Mouse (Mus musculus): ENCODE measurements around the gene Gm10778. TPM values are rescaled to one million over a fixed set of nuclear protein-coding genes. Genes with fewer than 3 reads are reported as not detected.

The Gm10778 gene
- polyA plus RNA-seq, 1 experiment from 2014 or later, result 4.8 TPM

DNA sequence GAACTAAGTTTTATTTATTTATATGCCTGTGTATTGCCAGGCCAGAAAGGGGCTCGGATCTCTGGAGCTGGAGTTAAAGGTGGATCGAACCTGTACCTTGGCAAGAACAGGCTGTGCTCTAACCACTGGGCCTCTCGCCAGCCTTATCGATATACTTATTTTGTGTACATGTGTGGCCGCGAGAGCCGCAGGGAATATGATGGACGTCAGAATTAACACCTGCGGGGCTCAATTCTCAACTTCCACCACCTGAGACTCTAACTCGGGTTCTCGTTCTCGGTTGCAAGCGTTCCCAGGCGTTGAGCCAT lies 43.2 kb upstream of the Gm10778 start:
- no peaks in the 10 kb centered on the region for H3K36me3 ChIP-seq (ENCODE audit: control insufficient read depth, insufficient read depth, low read length)
- no peaks in the 10 kb centered on the region for H3K9me3 ChIP-seq (ENCODE audit: control insufficient read depth, low read length)
- peak overlapping the region; percentile 66 for H3K9ac ChIP-seq (ENCODE audit: low read length)
- H3K4me1 ChIP-seq (replicated peaks; ENCODE audit: control insufficient read depth, insufficient read depth, low read length), result peaks cover 21% of the 10 kb centered on the region
- H3K4me3 ChIP-seq (ENCODE audit: low read length), result peak overlapping the region; percentile 53
- H3K27me3 ChIP-seq (ENCODE audit: control insufficient read depth, insufficient read depth, low read depth, low read length), result no peaks in the 10 kb centered on the region
- 0 out of 2 replicates have a peak, but pooled peaks have one; percentile 3 for ATAC-seq (ENCODE audit: low read depth)
- peak overlapping the region; percentile 91 for H3K27ac ChIP-seq (ENCODE audit: low read length)
- peak overlapping the region; percentile 67 for H3K4me2 ChIP-seq (ENCODE audit: low read depth, low read length)
- WGBS, result 2% methylated on average over 14 of the region's 14 CpGs

DNA sequence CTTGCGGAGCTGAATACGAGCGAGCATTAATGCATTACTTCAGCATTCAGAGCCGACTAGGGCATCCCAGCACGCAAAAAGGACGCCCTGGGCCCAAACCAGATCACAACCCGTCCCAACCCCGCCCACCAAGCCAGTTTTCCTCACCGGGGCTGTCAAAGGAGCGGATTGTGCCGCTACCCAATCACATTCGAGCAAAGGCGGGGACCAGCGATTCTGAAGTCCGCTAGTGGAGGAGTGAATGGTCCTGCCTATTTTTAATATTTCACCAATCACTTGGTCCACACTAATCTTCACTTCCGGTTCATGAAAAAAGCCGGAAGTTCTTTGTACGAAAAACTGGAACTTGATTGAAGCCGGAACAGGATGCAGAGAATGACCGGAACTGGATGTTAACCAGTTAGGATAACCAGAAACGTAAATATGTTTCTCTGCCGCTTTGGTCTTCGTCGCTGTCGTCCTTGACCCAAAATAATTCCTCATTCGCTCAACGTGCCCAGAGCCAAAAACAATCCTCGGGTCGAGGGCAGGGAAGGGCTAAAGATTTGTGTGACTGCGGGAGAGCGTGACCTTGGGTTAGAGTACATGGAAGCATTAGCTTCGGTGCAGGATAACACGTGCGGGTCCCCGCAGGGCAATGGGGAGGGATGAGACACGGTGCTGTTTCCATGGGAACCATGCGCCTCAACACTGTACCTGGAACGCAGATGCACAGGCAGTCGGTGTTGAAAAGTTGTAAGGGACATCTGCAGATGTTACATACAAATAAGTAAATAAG lies 42.7 kb upstream of the Gm10778 start, which contains the start of gene BC025920:
Gene BC025920, plus strand, starts transcription at position 297 of the 778 bp plus-strand sequence.
- peak; percentile 90 for ATAC-seq (ENCODE audit: low read depth)
- Histone ChIP-seq H3K27ac (ENCODE audit: low read length) (peak within 1 kb of the TSS; percentile 91), H3K27me3 (ENCODE audit: control insufficient read depth, insufficient read depth, low read depth, low read length) (no peaks in the 10 kb centered on the region), H3K4me3 (ENCODE audit: low read length) (peak within 1 kb of the TSS; percentile 58), H3K4me2 (ENCODE audit: low read depth, low read length) (peak within 1 kb of the TSS; percentile 69), H3K4me1 (replicated peaks; ENCODE audit: control insufficient read depth, insufficient read depth, low read length) (peaks cover 19% of the 10 kb centered on the region), H3K9ac (ENCODE audit: low read length) (peak within 1 kb of the TSS; percentile 66), H3K9me3 (ENCODE audit: control insufficient read depth, low read length) (no peaks in the 10 kb centered on the region), H3K36me3 (ENCODE audit: control insufficient read depth, insufficient read depth, low read length) (no peaks in the 10 kb centered on the region)
- under 1% methylated on average over 39 of the region's 39 CpGs for WGBS

DNA sequence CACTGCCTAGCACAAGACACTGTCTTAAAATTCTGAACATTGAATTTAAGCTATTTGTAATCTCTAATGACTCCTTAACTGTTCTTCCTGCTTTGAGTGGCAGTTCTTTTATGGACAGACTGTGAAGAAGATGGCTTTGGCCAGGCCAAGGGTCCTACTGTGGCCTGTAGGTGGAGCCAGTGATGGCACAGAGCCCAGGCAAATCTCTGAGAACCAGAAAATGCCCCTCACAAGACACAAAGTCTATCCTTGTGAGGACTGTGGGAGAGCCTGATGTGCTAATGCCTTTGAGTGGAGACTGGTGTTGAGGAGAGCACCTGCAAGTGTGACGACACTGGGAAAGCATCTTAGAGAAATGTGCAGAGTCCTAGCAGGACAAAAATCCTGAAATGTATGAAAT lies 40.6 kb upstream of the Gm10778 start:
- WGBS, result 82% methylated on average over 1 of the region's 1 CpGs
- Histone ChIP-seq H3K4me3 (ENCODE audit: low read length) (no peak overlapping the region), H3K9me3 (ENCODE audit: control insufficient read depth, low read length) (no peaks in the 10 kb centered on the region), H3K36me3 (ENCODE audit: control insufficient read depth, insufficient read depth, low read length) (no peaks in the 10 kb centered on the region), H3K9ac (ENCODE audit: low read length) (no peak overlapping the region), H3K4me2 (ENCODE audit: low read depth, low read length) (no peak overlapping the region), H3K27ac (ENCODE audit: low read length) (no peak overlapping the region), H3K27me3 (ENCODE audit: control insufficient read depth, insufficient read depth, low read depth, low read length) (no peaks in the 10 kb centered on the region), H3K4me1 (replicated peaks; ENCODE audit: control insufficient read depth, insufficient read depth, low read length) (peaks cover 4% of the 10 kb centered on the region)
- no peak for ATAC-seq (ENCODE audit: low read depth)

DNA sequence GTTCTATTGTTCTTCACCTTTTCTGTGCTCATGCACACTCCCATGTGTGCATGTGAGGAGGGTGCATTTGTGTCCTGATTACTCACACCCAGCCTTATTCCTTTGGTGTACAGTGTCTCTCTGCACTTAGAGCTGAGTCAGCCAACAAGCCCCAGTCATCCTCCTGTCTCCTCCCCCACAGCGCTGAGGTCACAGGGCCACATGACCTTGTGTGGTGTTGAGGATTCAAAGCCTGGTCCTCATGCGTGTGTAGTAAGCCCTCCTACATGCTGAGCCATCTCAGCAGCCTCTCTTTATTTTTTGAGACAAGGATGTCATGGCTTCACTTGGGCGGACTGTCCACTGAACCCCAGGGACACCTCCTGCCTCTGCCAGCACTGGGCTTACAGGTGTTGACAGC lies 36.1 kb upstream of the Gm10778 start:
- Histone ChIP-seq H3K4me3 (ENCODE audit: low read length) (no peak overlapping the region), H3K4me2 (ENCODE audit: low read depth, low read length) (no peak overlapping the region), H3K36me3 (ENCODE audit: control insufficient read depth, insufficient read depth, low read length) (no peaks in the 10 kb centered on the region), H3K27ac (ENCODE audit: low read length) (no peak overlapping the region), H3K4me1 (replicated peaks; ENCODE audit: control insufficient read depth, insufficient read depth, low read length) (0 out of 2 replicates have a peak, but pooled peaks cover 2% of the 10 kb centered on the region), H3K27me3 (ENCODE audit: control insufficient read depth, insufficient read depth, low read depth, low read length) (no peaks in the 10 kb centered on the region), H3K9ac (ENCODE audit: low read length) (no peak overlapping the region), H3K9me3 (ENCODE audit: control insufficient read depth, low read length) (no peaks in the 10 kb centered on the region)
- no peak for ATAC-seq (ENCODE audit: low read depth)
- WGBS, result 63% methylated on average over 3 of the region's 3 CpGs

DNA sequence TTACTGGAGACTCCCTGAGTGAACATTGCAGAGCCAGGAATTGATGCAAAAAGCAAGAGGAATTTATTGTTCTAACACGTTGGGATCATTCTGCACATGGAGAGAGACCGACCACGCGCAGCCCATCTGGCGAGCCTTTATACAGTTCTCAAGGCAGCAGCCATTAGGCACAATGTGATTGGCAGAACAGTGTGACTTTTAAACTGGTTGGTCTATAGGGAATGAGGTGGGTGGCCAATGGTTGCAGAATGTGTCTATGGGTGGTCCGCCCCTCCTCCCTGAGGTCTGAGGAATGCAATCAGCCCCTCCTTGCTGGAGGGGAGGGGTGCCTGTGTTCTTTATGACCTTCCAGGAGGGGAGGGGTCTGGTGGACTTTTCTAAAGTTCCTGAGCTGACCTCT lies 33.4 kb upstream of the Gm10778 start:
- Histone ChIP-seq H3K27ac (ENCODE audit: low read length) (no peak overlapping the region), H3K4me1 (replicated peaks; ENCODE audit: control insufficient read depth, insufficient read depth, low read length) (0 out of 2 replicates have a peak, but pooled peaks cover 2% of the 10 kb centered on the region), H3K9me3 (ENCODE audit: control insufficient read depth, low read length) (peaks cover 3% of the 10 kb centered on the region; the same call in 1 of the 2 replicates), H3K4me3 (ENCODE audit: low read length) (no peak overlapping the region), H3K4me2 (ENCODE audit: low read depth, low read length) (no peak overlapping the region), H3K36me3 (ENCODE audit: control insufficient read depth, insufficient read depth, low read length) (no peaks in the 10 kb centered on the region), H3K27me3 (ENCODE audit: control insufficient read depth, insufficient read depth, low read depth, low read length) (no peaks in the 10 kb centered on the region), H3K9ac (ENCODE audit: low read length) (no peak overlapping the region)
- WGBS, result 39% methylated on average over 6 of the region's 6 CpGs
- ATAC-seq (ENCODE audit: low read depth), result peak; percentile 39

DNA sequence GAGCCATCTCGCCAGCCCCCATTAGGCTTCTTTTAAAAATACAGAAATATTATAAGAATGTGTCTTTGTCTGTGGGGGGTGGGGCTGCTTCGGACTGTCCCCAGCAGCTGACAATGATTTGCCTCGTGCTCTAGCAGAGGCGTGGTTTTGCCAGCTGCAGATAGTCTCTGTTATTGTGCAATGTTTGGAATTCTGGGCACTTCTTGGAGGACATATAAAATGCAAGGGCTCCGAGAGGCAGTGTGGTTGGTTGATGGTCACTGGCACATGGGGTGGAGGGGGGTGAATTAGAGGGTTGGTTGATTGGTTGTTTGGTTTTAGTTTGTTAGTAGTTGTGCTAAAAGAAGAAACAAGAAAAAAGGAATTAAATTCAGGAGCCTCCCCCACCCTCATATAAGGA lies 28.9 kb upstream of the Gm10778 start:
- WGBS, result 64% methylated on average over 5 of the region's 5 CpGs
- no peak for ATAC-seq (ENCODE audit: low read depth)
- peaks cover 26% of the 10 kb centered on the region for H3K36me3 ChIP-seq (ENCODE audit: control insufficient read depth, insufficient read depth, low read length)
- H3K9ac ChIP-seq (ENCODE audit: low read length), result no peak overlapping the region
- no peak overlapping the region for H3K4me2 ChIP-seq (ENCODE audit: low read depth, low read length)
- no peak overlapping the region for H3K4me3 ChIP-seq (ENCODE audit: low read length)
- H3K9me3 ChIP-seq (ENCODE audit: control insufficient read depth, low read length), result peaks cover 3% of the 10 kb centered on the region; the same call in 1 of the 2 replicates
- H3K4me1 ChIP-seq (replicated peaks; ENCODE audit: control insufficient read depth, insufficient read depth, low read length), result 0 out of 2 replicates have a peak, but pooled peaks cover 2% of the 10 kb centered on the region
- H3K27me3 ChIP-seq (ENCODE audit: control insufficient read depth, insufficient read depth, low read depth, low read length), result no peaks in the 10 kb centered on the region
- no peak overlapping the region for H3K27ac ChIP-seq (ENCODE audit: low read length)

DNA sequence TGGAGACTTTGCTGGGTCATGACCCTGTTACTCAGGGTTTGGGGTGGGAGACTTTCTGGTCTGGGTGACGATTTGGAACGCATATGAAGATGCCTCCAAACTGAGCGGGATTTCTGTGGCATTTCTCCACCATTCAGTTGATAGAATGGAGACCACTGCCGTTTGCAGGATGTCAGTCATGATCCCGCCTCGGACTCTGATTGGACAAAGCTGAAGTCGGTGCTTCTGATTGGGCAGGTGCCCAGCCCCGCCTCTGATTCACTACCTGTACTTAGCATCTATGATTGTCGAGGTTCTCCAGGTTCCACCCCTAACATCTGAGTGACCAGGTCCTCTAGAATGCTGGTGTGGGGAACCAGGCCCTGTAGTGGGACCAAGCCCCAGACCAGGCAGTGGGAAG lies 28.1 kb upstream of the Gm10778 start:
- H3K4me2 ChIP-seq (ENCODE audit: low read depth, low read length), result no peak overlapping the region
- no peak for ATAC-seq (ENCODE audit: low read depth)
- no peak overlapping the region for H3K27ac ChIP-seq (ENCODE audit: low read length)
- H3K36me3 ChIP-seq (ENCODE audit: control insufficient read depth, insufficient read depth, low read length), result peaks cover 29% of the 10 kb centered on the region
- H3K9me3 ChIP-seq (ENCODE audit: control insufficient read depth, low read length), result peaks cover 3% of the 10 kb centered on the region; the same call in 1 of the 2 replicates
- no peak overlapping the region for H3K4me3 ChIP-seq (ENCODE audit: low read length)
- 50% methylated on average over 9 of the region's 9 CpGs for WGBS
- no peaks in the 10 kb centered on the region for H3K4me1 ChIP-seq (replicated peaks; ENCODE audit: control insufficient read depth, insufficient read depth, low read length)
- H3K9ac ChIP-seq (ENCODE audit: low read length), result no peak overlapping the region
- H3K27me3 ChIP-seq (ENCODE audit: control insufficient read depth, insufficient read depth, low read depth, low read length), result no peaks in the 10 kb centered on the region

DNA sequence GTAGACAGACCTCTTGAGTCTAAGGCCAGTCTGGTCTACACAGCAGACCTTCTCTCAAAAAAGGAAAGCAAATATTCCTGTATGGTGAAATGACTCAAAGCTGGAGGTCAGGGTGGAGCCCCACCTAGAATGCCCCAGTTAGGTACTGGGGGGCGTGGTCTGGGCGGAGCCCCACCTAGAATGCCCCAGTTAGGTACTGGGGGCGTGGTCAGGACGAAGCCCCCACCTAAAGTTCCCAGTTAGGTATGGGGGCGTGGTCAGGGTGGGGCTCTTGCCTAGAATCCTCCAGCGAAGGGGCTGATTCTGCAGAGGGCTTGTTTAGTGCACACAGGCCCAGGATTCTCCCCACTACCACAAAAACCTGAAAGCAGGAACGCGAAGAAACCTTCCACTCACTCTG lies 25.4 kb upstream of the Gm10778 start:
- H3K4me2 ChIP-seq (ENCODE audit: low read depth, low read length), result no peak overlapping the region
- H3K4me3 ChIP-seq (ENCODE audit: low read length), result no peak overlapping the region
- H3K27me3 ChIP-seq (ENCODE audit: control insufficient read depth, insufficient read depth, low read depth, low read length), result no peaks in the 10 kb centered on the region
- no peak overlapping the region for H3K27ac ChIP-seq (ENCODE audit: low read length)
- H3K9me3 ChIP-seq (ENCODE audit: control insufficient read depth, low read length), result peaks cover 3% of the 10 kb centered on the region; the same call in 1 of the 2 replicates
- ATAC-seq (ENCODE audit: low read depth), result no peak
- H3K36me3 ChIP-seq (ENCODE audit: control insufficient read depth, insufficient read depth, low read length), result peaks cover 29% of the 10 kb centered on the region
- WGBS, result 50% methylated on average over 8 of the region's 8 CpGs
- peaks cover 14% of the 10 kb centered on the region for H3K4me1 ChIP-seq (replicated peaks; ENCODE audit: control insufficient read depth, insufficient read depth, low read length)
- H3K9ac ChIP-seq (ENCODE audit: low read length), result no peak overlapping the region

DNA sequence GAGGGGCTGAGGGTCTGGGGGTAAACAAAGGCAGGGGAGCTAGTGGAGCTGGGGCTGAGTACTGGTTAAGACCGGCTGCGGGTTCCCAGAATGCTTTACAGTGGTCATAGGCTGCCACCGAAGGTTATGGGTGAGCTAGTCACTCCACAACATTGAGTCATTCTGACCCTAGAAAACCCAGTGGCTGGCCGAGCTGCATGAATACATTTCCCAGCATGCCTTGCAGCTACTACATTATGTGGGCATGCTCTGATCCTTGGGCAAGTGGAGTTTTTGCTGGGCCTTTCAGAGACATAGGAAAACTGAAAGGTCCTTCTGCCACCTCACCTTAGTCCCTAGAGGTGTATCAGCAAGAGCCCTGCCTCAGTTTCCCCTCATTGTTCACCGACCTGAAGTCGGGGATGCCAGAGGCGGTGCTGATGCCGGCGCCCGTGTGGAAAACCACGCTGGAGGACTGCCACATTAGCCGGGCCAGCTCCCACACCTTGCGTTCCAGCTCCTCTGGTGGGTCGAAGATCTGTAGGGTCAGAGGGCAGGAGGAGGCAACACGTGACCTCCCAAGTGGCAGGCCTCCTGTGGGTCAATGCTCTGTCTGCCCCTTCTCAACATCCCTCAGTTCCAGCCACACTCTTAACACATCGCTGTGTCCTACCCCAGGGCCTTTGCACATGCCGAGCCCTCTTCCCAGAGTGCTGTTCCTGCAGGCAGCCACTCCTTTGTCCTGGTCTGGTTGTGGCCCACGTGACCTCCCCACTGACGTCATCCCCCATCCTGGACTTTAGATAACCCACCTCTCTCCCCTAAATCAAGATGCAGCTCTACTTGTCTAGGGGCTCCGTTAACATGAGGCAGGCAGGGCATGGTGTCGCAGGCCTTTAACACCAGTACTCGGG lies 22.5 kb upstream of the Gm10778 start:
- peak overlapping the region; percentile 86 for H3K4me2 ChIP-seq (ENCODE audit: low read depth, low read length)
- WGBS, result 85% methylated on average over 22 of the region's 22 CpGs
- H3K9ac ChIP-seq (ENCODE audit: low read length), result peak overlapping the region; percentile 84
- no peaks in the 10 kb centered on the region for H3K27me3 ChIP-seq (ENCODE audit: control insufficient read depth, insufficient read depth, low read depth, low read length)
- H3K4me1 ChIP-seq (replicated peaks; ENCODE audit: control insufficient read depth, insufficient read depth, low read length), result peaks cover 14% of the 10 kb centered on the region
- no peaks in the 10 kb centered on the region for H3K9me3 ChIP-seq (ENCODE audit: control insufficient read depth, low read length)
- H3K4me3 ChIP-seq (ENCODE audit: low read length), result peak overlapping the region; percentile 76
- peak overlapping the region; percentile 88 for H3K27ac ChIP-seq (ENCODE audit: low read length)
- peak; percentile 0; the same call in 1 of the 2 replicates for ATAC-seq (ENCODE audit: low read depth)
- H3K36me3 ChIP-seq (ENCODE audit: control insufficient read depth, insufficient read depth, low read length), result peaks cover 25% of the 10 kb centered on the region

Data from lung, embryonic 16.5 days (tissue).